ENCODE assay signal across 8 mouse cellular contexts in the genomic region with DNA sequence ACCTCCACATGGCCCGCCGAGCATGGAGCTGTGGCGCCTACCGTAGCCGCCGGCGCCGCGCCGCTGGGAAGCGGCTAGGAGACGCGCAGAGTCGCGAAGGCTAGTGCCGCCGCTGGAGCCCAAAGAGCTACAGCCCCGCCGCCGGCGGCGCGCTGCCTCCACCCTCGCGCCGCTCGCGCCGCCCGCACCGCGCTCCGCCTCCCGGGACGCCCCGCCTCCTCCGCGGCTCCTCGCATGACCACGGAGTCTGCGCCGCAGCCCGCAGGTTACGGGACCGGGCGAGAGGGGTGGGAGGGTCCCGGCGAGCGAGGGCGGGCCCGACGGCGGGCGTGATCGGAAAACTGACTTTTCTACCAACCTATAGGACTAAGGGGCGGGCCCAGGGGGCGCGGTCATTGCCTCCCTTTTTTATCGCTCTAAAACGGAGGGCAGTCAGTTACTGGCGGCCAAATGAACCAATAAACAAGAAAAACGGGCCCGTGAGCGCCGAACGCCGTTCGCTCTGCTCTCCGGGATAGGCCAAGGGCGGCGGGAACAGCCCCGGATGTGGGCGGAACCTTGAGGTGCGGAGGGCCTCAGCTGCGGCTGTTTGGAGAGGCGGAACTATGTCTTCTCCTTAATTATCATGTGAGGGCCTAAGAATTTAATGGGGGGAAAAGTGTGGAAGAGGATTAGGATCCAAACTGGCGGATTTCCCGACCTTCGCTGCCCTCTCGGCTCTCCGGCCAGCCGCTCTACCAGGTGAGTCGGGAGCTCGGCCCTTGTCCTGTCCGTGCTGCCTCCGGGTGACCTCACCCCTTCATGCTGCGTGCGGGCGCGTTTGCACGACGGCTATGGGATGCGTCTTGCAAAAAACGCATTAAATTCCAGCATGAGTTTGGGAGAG. TPM values are rescaled to one million over a fixed set of nuclear protein-coding genes. Genes with fewer than 3 reads are reported as not detected.
DNase-seq lines count a peak whose midpoint lies in the region; ATAC-seq and TF ChIP-seq lines count a peak whose summit lies in the region.

TSS of gene Phtf2 (minus strand) at position 210 of the 886 bp plus-strand sequence.
TSS of gene Tmem60 (plus strand) at position 277 of the 886 bp plus-strand sequence.

- H3K36me3 ChIP-seq in megakaryocyte, embryonic 14.5 days (replicated peaks; ENCODE audit: low read length) = peaks cover 24% of the 10 kb centered on the region

- H3K27me3 ChIP-seq in megakaryocyte, embryonic 14.5 days (replicated peaks) = no peaks in the 10 kb centered on the region

- no peak for TF ChIP-seq CTCF in cortical plate, adult 2 months (IDR thresholded peaks at IDR 0.05; ENCODE audit: extremely low read depth, insufficient read depth, low read length)

- peak within 1 kb of the TSS; percentile 99 for H3K4me3 ChIP-seq in cortical plate, adult 2 months (ENCODE audit: insufficient read depth, low read length)
- H3K4me3 ChIP-seq in megakaryocyte, embryonic 14.5 days (replicated peaks) = peak within 1 kb of the TSS; percentile 96

- ATAC-seq in activated CD4-positive, CD25-positive, alpha-beta regulatory T cell, adult 4 months = peak; percentile 87

- peak within 1 kb of the TSS; percentile 62 for H3K27ac ChIP-seq in cortical plate, adult 2 months (ENCODE audit: insufficient read depth, low read length)

- peaks cover 7% of the 10 kb centered on the region for H3K4me1 ChIP-seq in cortical plate, adult 2 months (ENCODE audit: control insufficient read depth, insufficient read depth, low read length)
- H3K4me1 ChIP-seq in megakaryocyte, embryonic 14.5 days = peaks cover 58% of the 10 kb centered on the region

- no peaks in the 10 kb centered on the region for H3K9me3 ChIP-seq in megakaryocyte, embryonic 14.5 days

- TF ChIP-seq POLR2A in cortical plate, adult 2 months (IDR thresholded peaks at IDR 0.05; ENCODE audit: extremely low read depth, insufficient read depth, low read length) = peak; percentile 87

- peak; percentile 98 for DNase-seq in gastrocnemius, adult 8-10 months (ENCODE audit: low spot score in 2 of 2)
- peak; percentile 83 for DNase-seq in hindlimb bud, embryonic 11.5 days (ENCODE audit: extremely low spot score, low read depth, low spot score)
- DNase-seq in left cerebral cortex, adult 8-10 months (ENCODE audit: low spot score in 2 of 2) = peak; percentile 88 to 99
- DNase-seq in right cerebral cortex, postnatal 10 days (ENCODE audit: low spot score in 2 of 2) = peak; percentile 99
- peak; percentile 96 for DNase-seq in urinary bladder, postnatal 25 days (ENCODE audit: low spot score)

RNA-seq across cellular contexts. Expression of gene Phtf2, which starts in this region (rescaled TPM):
- 10 to 100 TPM; 41.5 to 45.4 TPM for polyA plus RNA-seq in activated CD4-positive, CD25-positive, alpha-beta regulatory T cell, adult 4 months (2017; shearing (Covaris generic))
- 8.8 and 10.2 TPM in 2 replicates for polyA plus RNA-seq in cortical plate, adult 2 months (2012; rRNA removed)
- 100 to 1,000 TPM; 159 to 188 (median 172) TPM for total RNA-seq in gastrocnemius, adult 8-10 months (2022)
- 10 to 100 TPM; 14.1 to 16.6 (median 15.0) TPM for total RNA-seq in left cerebral cortex, adult 8-10 months (2022)
- 1.0 and 1.5 TPM in 2 replicates for polyA plus RNA-seq in megakaryocyte, embryonic 14.5 days (2012; ENCODE audit: insufficient read depth, low replicate concordance)

RNA-seq across cellular contexts. Expression of gene Tmem60, which starts in this region (rescaled TPM):
- 10 to 100 TPM; 50.2 to 53.9 TPM for polyA plus RNA-seq in activated CD4-positive, CD25-positive, alpha-beta regulatory T cell, adult 4 months (2017; shearing (Covaris generic))
- 35.6 and 37.4 TPM in 2 replicates for polyA plus RNA-seq in cortical plate, adult 2 months (2012; rRNA removed)
- 10 to 100 TPM; 19.2 to 22.0 (median 21.4) TPM for total RNA-seq in gastrocnemius, adult 8-10 months (2022)
- 10 to 100 TPM; 23.1 to 25.3 (median 24.4) TPM for total RNA-seq in left cerebral cortex, adult 8-10 months (2022)
- polyA plus RNA-seq in megakaryocyte, embryonic 14.5 days (2012; ENCODE audit: insufficient read depth, low replicate concordance) = 3.9 TPM in 1 of 2 replicates, not detected in the other

Comparison
In these comparisons a context has a peak if more than half of its experiments do, and no peak if none do; other contexts are left out.
1. Peak in every context shown above with its lines: DNase-seq, ATAC-seq, H3K4me3 ChIP-seq and H3K27ac ChIP-seq.
2. RNA of gene Phtf2 (total RNA-seq): 159 to 188 TPM in gastrocnemius, adult 8-10 months; 14.1 to 16.6 TPM in left cerebral cortex, adult 8-10 months; every median in the first group is over 4 times any median in the second.